Mouse (Mus musculus) hindbrain, embryonic 15.5 days (tissue): ENCODE results near the gene Ppp1r16b. TPM values are rescaled to one million over a fixed set of nuclear protein-coding genes. Genes with fewer than 3 reads are reported as not detected.

Experiments
- ATAC-seq: fragments of 200-750 bp; cut with Nextera tagmentation; 2 replicates; pipeline ENCODE4 v1.8.0; 2017; ENCODE audit warnings: low read depth, moderate number of reproducible peaks, moderate TSS enrichment; ENCODE audit not compliant: low FRiP score
- H3K27ac ChIP-seq: fragments of 300-500 bp; sonication (generic); replicated peaks from 2 replicates; pipeline ENCODE4 v1.5.1; 2015; ENCODE audit warnings: mild to moderate bottlenecking, inconsistent platforms
- H3K27me3 ChIP-seq: fragments of 300-500 bp; sonication (generic); 2 replicates; pipeline ENCODE4 v1.6.1; 2015; ENCODE audit warnings: control low read depth, inconsistent platforms
- H3K36me3 ChIP-seq: fragments of 300-500 bp; sonication (generic); 2 replicates; pipeline ENCODE4 v1.6.1; 2015; ENCODE audit warnings: control low read depth, inconsistent platforms
- H3K4me1 ChIP-seq: fragments of 300-500 bp; sonication (generic); replicated peaks from 2 replicates; pipeline ENCODE4 v1.6.1; 2015; ENCODE audit warnings: control low read depth, inconsistent platforms
- H3K4me2 ChIP-seq: fragments of 300-500 bp; sonication (generic); 2 replicates; pipeline ENCODE4 v1.6.1; 2015; ENCODE audit warnings: moderate library complexity, mild to moderate bottlenecking, inconsistent platforms
- H3K4me3 ChIP-seq: fragments of 300-500 bp; sonication (generic); 2 replicates; pipeline ENCODE4 v1.5.1; 2015; ENCODE audit warnings: mild to moderate bottlenecking, inconsistent platforms
- H3K9ac ChIP-seq: fragments of 300-500 bp; sonication (generic); 2 replicates; pipeline ENCODE4 v1.6.1; 2015; ENCODE audit warnings: inconsistent platforms
- H3K9me3 ChIP-seq: fragments of 300-500 bp; sonication (generic); 2 replicates; pipeline ENCODE4 v1.6.1; 2016; ENCODE audit warnings: control low read depth, inconsistent platforms
- WGBS: fragments of 180-500 bp; shearing (Covaris S2); methylation state at CpG from one replicate; pipeline ENCODE4 v1.1.7; 2015; 5-methylcytosine and 5-hydroxymethylcytosine counted together
- polyA plus RNA-seq: library from polyadenylated mRNA; unstranded; fragments of >200 nt; fragmentation: Nextera tagmentation; extraction: Ambion mirVana; gene quantifications from 2 replicates; pipeline ENCODE4 v1.2.1, GENCODE M21; 2015

Gene Ppp1r16b
- polyA plus RNA-seq, 1 experiment from 2014 or later: 23.4 TPM

- WGBS: 66% methylated on average over 13 of the region's 13 CpGs
- Histone ChIP-seq H3K4me1 (peaks cover 61% of the 10 kb centered on the region), H3K4me3 (peak overlapping the region; percentile 60)
These were observed 4.3 kb downstream of the Ppp1r16b start for GRCm38 (mm10) chr2:158669199-158670195.

DNA sequence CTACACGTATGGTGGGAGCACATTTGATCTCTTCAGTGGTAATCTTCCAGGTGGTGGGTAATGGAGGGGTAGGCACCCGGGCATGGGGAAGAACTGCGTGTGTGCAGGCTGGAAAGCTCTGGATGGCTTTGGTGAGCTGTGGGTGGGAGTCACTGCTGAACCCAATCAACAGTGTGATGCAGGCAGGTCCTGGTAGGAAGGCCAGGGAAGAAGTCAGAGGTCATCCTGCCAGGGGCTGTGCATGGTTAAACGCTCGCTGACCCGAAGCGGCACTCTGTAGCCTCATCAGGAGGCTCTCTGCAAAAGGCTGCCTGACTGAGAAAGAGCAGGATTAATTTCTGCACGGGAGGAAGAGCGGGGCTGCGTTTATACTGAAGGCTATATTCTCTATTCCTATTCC is 5.4 kb downstream of the Ppp1r16b start:
- WGBS: 25% methylated on average over 10 of the region's 10 CpGs
- Histone ChIP-seq H3K4me2 (no peak overlapping the region), H3K36me3 (no peaks in the 10 kb centered on the region), H3K9me3 (no peaks in the 10 kb centered on the region), H3K27me3 (peaks cover 7% of the 10 kb centered on the region; the same call in 1 of the 2 replicates), H3K4me1 (peaks cover 57% of the 10 kb centered on the region), H3K9ac (no peak overlapping the region), H3K27ac (no peak overlapping the region), H3K4me3 (no peak overlapping the region)
- no peak for ATAC-seq

More at GRCm38 (mm10) chr2:158669199-158670195, 4.3 kb downstream of the Ppp1r16b start:
- no peak for ATAC-seq
- H3K27ac ChIP-seq: no peak overlapping the region
- H3K27me3 ChIP-seq: peaks cover 9% of the 10 kb centered on the region; the same call in 1 of the 2 replicates
- no peaks in the 10 kb centered on the region for H3K9me3 ChIP-seq
- no peaks in the 10 kb centered on the region for H3K36me3 ChIP-seq
- peak overlapping the region; percentile 88 for H3K4me2 ChIP-seq
- H3K9ac ChIP-seq: peak overlapping the region; percentile 67; the same call in 1 of the 2 replicates

GRCm38 (mm10) chr2:158672829-158673228 is 7.6 kb downstream of the Ppp1r16b start:
- Histone ChIP-seq H3K36me3 (no peaks in the 10 kb centered on the region), H3K4me1 (peaks cover 47% of the 10 kb centered on the region), H3K9ac (no peak overlapping the region), H3K27ac (peak overlapping the region; percentile 61), H3K4me2 (no peak overlapping the region), H3K27me3 (0 out of 2 replicates have a peak, but pooled peaks cover 5% of the 10 kb centered on the region), H3K9me3 (no peaks in the 10 kb centered on the region), H3K4me3 (no peak overlapping the region)
- ATAC-seq: no peak
- WGBS: 9% methylated on average over 6 of the region's 6 CpGs

GRCm38 (mm10) chr2:158673493-158673892 is 8.3 kb downstream of the Ppp1r16b start:
- Histone ChIP-seq H3K9ac (no peak overlapping the region), H3K4me3 (no peak overlapping the region), H3K4me2 (no peak overlapping the region), H3K27me3 (0 out of 2 replicates have a peak, but pooled peaks cover 5% of the 10 kb centered on the region), H3K4me1 (peaks cover 41% of the 10 kb centered on the region), H3K9me3 (no peaks in the 10 kb centered on the region), H3K27ac (peak overlapping the region; percentile 61), H3K36me3 (no peaks in the 10 kb centered on the region)
- ATAC-seq: peak; percentile 36
- 44% methylated on average over 4 of the region's 4 CpGs for WGBS

- no peaks in the 10 kb centered on the region for H3K9me3 ChIP-seq
- H3K9ac ChIP-seq: no peak overlapping the region
- 0 out of 2 replicates have a peak, but pooled peaks cover 5% of the 10 kb centered on the region for H3K27me3 ChIP-seq
- H3K4me3 ChIP-seq: no peak overlapping the region
- no peak for ATAC-seq
- H3K27ac ChIP-seq: peak overlapping the region; percentile 61; the same call in 1 of the 2 replicates
- no peak overlapping the region for H3K4me2 ChIP-seq
- H3K36me3 ChIP-seq: no peaks in the 10 kb centered on the region
- WGBS: 71% methylated on average over 6 of the region's 6 CpGs
- peaks cover 34% of the 10 kb centered on the region for H3K4me1 ChIP-seq
These were observed 8.9 kb downstream of the Ppp1r16b start for GRCm38 (mm10) chr2:158674131-158674530.

- WGBS: 78% methylated on average over 7 of the region's 7 CpGs
- Histone ChIP-seq H3K27ac (no peak overlapping the region), H3K27me3 (0 out of 2 replicates have a peak, but pooled peaks cover 5% of the 10 kb centered on the region), H3K9ac (no peak overlapping the region), H3K4me3 (no peak overlapping the region), H3K4me1 (peaks cover 28% of the 10 kb centered on the region), H3K36me3 (no peaks in the 10 kb centered on the region), H3K9me3 (no peaks in the 10 kb centered on the region), H3K4me2 (no peak overlapping the region)
- ATAC-seq: no peak
These were observed 9.6 kb downstream of the Ppp1r16b start for GRCm38 (mm10) chr2:158674759-158675158.

GRCm38 (mm10) chr2:158675161-158675560 is 10.0 kb downstream of the Ppp1r16b start:
- ATAC-seq: no peak
- no peak overlapping the region for H3K4me3 ChIP-seq
- 0 out of 2 replicates have a peak, but pooled peaks cover under 1% of the 10 kb centered on the region for H3K27me3 ChIP-seq
- peaks cover 24% of the 10 kb centered on the region for H3K4me1 ChIP-seq
- WGBS: 81% methylated on average over 6 of the region's 6 CpGs
- H3K27ac ChIP-seq: no peak overlapping the region
- no peak overlapping the region for H3K4me2 ChIP-seq
- H3K36me3 ChIP-seq: no peaks in the 10 kb centered on the region
- no peak overlapping the region for H3K9ac ChIP-seq
- H3K9me3 ChIP-seq: no peaks in the 10 kb centered on the region

DNA sequence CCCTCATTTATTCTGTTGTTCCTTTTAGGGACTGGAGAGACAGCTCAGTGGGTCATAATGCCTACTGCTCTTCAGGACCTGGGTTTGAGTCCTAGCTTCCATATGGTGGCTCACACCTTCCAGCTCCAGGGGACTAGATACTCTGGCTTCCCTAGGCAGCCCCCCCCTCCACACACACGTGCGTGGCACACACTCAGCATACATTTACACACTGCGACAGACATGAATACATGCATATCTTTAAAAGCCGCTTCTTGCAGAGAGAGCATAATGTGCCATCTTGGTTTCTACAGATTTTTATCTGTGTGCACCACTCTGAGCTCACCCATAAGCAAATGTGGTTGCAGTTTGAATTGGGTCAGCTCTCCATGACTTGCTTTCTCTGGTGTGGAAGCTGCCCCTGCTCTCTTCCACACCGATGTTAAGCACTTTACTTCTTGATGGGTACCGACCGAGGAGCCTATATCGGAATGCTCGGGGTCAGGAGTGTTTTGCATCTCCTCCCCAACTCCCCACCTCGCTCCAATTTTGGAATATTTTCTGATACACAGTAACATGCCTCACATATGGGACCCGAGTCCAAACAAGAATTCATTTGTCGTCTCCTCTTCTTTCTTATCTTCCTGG is 10.8 kb downstream of the Ppp1r16b start:
- no peak for ATAC-seq
- Histone ChIP-seq H3K27me3 (no peaks in the 10 kb centered on the region), H3K4me1 (peaks cover 19% of the 10 kb centered on the region), H3K4me3 (no peak overlapping the region), H3K4me2 (no peak overlapping the region), H3K27ac (no peak overlapping the region), H3K36me3 (no peaks in the 10 kb centered on the region), H3K9me3 (no peaks in the 10 kb centered on the region), H3K9ac (no peak overlapping the region)
- WGBS: 88% methylated on average over 12 of the region's 12 CpGs

- Histone ChIP-seq H3K36me3 (no peaks in the 10 kb centered on the region), H3K9me3 (no peaks in the 10 kb centered on the region), H3K4me1 (peaks cover 22% of the 10 kb centered on the region), H3K27me3 (no peaks in the 10 kb centered on the region), H3K4me2 (no peak overlapping the region), H3K27ac (no peak overlapping the region), H3K9ac (no peak overlapping the region), H3K4me3 (no peak overlapping the region)
- WGBS: 60% methylated on average over 8 of the region's 8 CpGs
- ATAC-seq: no peak
These were observed 12.7 kb downstream of the Ppp1r16b start for GRCm38 (mm10) chr2:158677946-158678345.

DNA sequence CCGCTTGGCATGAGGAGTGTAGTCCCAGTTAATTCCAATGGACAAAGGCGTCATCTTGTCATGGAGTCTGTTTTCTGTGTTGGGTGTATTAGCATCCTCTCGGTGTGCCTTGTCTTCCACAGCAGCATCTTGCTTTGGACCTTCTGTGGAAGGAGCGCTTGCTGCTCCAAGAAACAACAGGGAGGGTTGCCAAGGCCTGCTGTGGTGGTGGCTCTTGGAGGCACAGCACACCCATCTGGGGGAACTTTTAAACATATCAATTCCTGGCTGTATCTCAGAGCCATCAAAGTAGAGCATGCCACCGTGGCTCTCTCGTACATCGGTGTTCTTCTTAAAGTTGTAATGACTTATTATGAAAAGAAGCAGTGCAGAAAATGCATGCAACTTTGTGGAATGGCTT is 13.9 kb downstream of the Ppp1r16b start:
- 92% methylated on average over 7 of the region's 7 CpGs for WGBS
- no peak for ATAC-seq
- H3K9ac ChIP-seq: no peak overlapping the region
- H3K4me3 ChIP-seq: no peak overlapping the region
- H3K4me2 ChIP-seq: no peak overlapping the region
- H3K9me3 ChIP-seq: no peaks in the 10 kb centered on the region
- H3K36me3 ChIP-seq: no peaks in the 10 kb centered on the region
- no peak overlapping the region for H3K27ac ChIP-seq
- H3K4me1 ChIP-seq: peaks cover 16% of the 10 kb centered on the region
- no peaks in the 10 kb centered on the region for H3K27me3 ChIP-seq

DNA sequence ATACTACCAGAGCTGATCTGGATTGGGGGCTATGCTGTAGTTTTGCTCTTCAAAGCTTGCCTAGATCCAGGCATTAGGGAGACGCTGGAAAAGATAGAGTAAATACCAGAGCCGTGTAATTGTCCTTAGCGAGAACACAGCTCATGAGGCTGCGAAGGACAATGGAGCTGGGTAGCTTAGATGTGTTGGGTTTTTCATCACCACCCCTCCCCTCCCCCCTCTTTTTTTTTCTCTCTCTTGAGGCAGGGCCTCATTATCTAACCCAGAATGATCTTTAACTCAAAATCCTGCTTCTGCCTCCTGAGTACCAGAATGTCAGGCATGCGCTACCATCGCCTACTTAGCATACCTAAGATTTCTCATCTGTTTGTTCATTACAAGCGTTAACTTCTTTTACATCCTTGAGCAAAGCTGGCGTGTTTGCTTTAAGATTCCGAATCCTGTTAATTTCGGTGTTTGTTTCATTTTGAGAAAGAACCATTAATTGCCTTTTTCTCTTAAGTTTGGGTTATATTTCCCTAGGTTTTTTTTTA is 15.2 kb downstream of the Ppp1r16b start:
- Histone ChIP-seq H3K4me2 (no peak overlapping the region), H3K36me3 (no peaks in the 10 kb centered on the region), H3K9me3 (no peaks in the 10 kb centered on the region), H3K4me3 (no peak overlapping the region), H3K27me3 (no peaks in the 10 kb centered on the region), H3K27ac (no peak overlapping the region), H3K4me1 (peaks cover 24% of the 10 kb centered on the region), H3K9ac (no peak overlapping the region)
- no peak for ATAC-seq
- WGBS: 60% methylated on average over 10 of the region's 10 CpGs

DNA sequence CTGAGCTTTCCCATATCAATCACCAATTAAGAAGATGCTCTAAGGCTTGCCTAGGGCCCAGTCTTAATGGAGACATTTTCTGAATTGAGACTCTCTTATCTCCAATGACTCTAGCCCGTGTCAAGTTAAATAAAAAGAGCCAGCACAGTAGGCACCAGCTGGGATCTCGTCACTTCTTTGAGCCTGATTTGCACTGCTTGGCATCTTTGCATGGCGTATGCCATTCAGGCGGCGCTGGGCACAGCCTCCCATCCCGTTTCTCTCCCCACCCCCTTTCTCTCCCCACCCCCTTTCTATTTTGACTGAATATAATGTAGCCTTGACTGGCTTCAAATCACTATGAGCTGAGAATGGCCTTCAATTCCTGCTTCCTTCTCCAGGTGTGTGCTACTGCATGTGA is 16.5 kb downstream of the Ppp1r16b start:
- H3K36me3 ChIP-seq: no peaks in the 10 kb centered on the region
- no peak for ATAC-seq
- no peaks in the 10 kb centered on the region for H3K9me3 ChIP-seq
- no peaks in the 10 kb centered on the region for H3K27me3 ChIP-seq
- H3K9ac ChIP-seq: no peak overlapping the region
- WGBS: 51% methylated on average over 6 of the region's 6 CpGs
- H3K27ac ChIP-seq: no peak overlapping the region
- peaks cover 24% of the 10 kb centered on the region for H3K4me1 ChIP-seq
- H3K4me3 ChIP-seq: no peak overlapping the region
- no peak overlapping the region for H3K4me2 ChIP-seq
